14 mouse cellular contexts compared by ENCODE assay signal in the genomic region with DNA sequence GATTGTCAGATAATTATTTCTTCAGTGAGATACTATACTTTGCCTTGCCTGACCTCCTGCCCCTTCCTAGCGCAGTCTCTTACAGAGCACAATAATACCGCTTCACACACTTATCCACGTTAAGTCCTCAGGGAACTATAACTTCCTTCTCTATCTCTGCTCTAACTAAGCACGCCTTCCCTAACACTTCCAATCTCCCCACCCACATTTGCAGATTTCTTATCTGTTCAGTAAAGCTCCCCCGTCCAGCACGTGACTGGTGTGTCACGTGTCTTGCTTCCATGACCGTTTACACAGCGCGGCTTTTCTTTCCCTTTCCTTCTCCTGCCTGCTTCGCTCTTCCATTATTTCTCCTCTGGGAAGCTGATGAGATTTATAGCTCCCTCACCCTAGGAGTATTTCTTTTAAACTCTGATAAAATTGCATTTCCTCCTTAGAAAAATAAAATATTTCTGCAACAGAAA. TPM values are rescaled to one million over a fixed set of nuclear protein-coding genes. Genes with fewer than 3 reads are reported as not detected.
DNase-seq lines count a peak whose midpoint lies in the region; ATAC-seq lines count a peak whose summit lies in the region.
"Had no signal": no experiment of that assay in that cellular context is flagged by ENCODE, and none has a peak within 500 bp of the region (broad histone marks: within the 10 kb centered on the region; RNA-seq: fewer than 3 reads in every experiment).

No protein-coding gene starts in this region.

- no peak for DNase-seq in heart, embryonic 10.5 days (ENCODE audit: low spot score)
- peak; percentile 48 for DNase-seq in R1 (ENCODE audit: low read depth, low spot score)
- DNase-seq in large intestine, adult 2 months (ENCODE audit: low read depth, low spot score): peak; percentile 8
- DNase-seq in spleen, adult 18-20 months: no peak
- no peak for DNase-seq in midbrain, embryonic 11.5 days (ENCODE audit: low spot score, missing footprints)
- DNase-seq: cerebellum, adult 9-11 months; midbrain, embryonic 14.5 days; thymus, adult 2 months had no signal

- H3K9me3 ChIP-seq in heart, embryonic 13.5 days: no peaks in the 10 kb centered on the region
- no peaks in the 10 kb centered on the region for H3K9me3 ChIP-seq in heart, embryonic 10.5 days
- H3K9me3 ChIP-seq in intestine, embryonic 16.5 days (ENCODE audit: control insufficient read depth, low read length): no peaks in the 10 kb centered on the region
- H3K9me3 ChIP-seq in midbrain, embryonic 11.5 days (ENCODE audit: control insufficient read depth, low read length): no peaks in the 10 kb centered on the region
- H3K9me3 ChIP-seq in forebrain, embryonic 15.5 days: no peaks in the 10 kb centered on the region
- H3K9me3 ChIP-seq: forebrain, embryonic 13.5 days had no signal

- H3K4me3 ChIP-seq in heart, embryonic 13.5 days: no peak overlapping the region
- no peak overlapping the region for H3K4me3 ChIP-seq in heart, embryonic 10.5 days
- H3K4me3 ChIP-seq in intestine, embryonic 16.5 days (ENCODE audit: low read length): peak overlapping the region; percentile 9; the same call in 1 of the 2 replicates
- H3K4me3 ChIP-seq in midbrain, embryonic 11.5 days (ENCODE audit: low read depth, low read length): no peak overlapping the region
- no peak overlapping the region for H3K4me3 ChIP-seq in forebrain, embryonic 15.5 days
- H3K4me3 ChIP-seq: forebrain, embryonic 13.5 days had no signal

- no peaks in the 10 kb centered on the region for H3K4me1 ChIP-seq in heart, embryonic 13.5 days
- no peaks in the 10 kb centered on the region for H3K4me1 ChIP-seq in heart, embryonic 10.5 days
- H3K4me1 ChIP-seq in intestine, embryonic 16.5 days (ENCODE audit: control insufficient read depth, insufficient read depth, low read length): no peaks in the 10 kb centered on the region
- no peaks in the 10 kb centered on the region for H3K4me1 ChIP-seq in midbrain, embryonic 11.5 days (ENCODE audit: control insufficient read depth, insufficient read depth, low read length)
- H3K4me1 ChIP-seq in forebrain, embryonic 15.5 days: no peaks in the 10 kb centered on the region
- H3K4me1 ChIP-seq: forebrain, embryonic 13.5 days had no signal

- H3K36me3 ChIP-seq in heart, embryonic 13.5 days: no peaks in the 10 kb centered on the region
- H3K36me3 ChIP-seq in heart, embryonic 10.5 days: no peaks in the 10 kb centered on the region
- H3K36me3 ChIP-seq in intestine, embryonic 16.5 days (ENCODE audit: control insufficient read depth, insufficient read depth, low read length): no peaks in the 10 kb centered on the region
- no peaks in the 10 kb centered on the region for H3K36me3 ChIP-seq in midbrain, embryonic 11.5 days (ENCODE audit: control insufficient read depth, insufficient read depth, low read length)
- H3K36me3 ChIP-seq in forebrain, embryonic 15.5 days: no peaks in the 10 kb centered on the region

- H3K27ac ChIP-seq in heart, embryonic 13.5 days (replicated peaks): no peak overlapping the region
- H3K27ac ChIP-seq in heart, embryonic 10.5 days: no peak overlapping the region
- no peak overlapping the region for H3K27ac ChIP-seq in intestine, embryonic 16.5 days (ENCODE audit: low read length)
- no peak overlapping the region for H3K27ac ChIP-seq in midbrain, embryonic 11.5 days (ENCODE audit: low read depth, low read length)
- no peak overlapping the region for H3K27ac ChIP-seq in forebrain, embryonic 15.5 days (replicated peaks)
- H3K27ac ChIP-seq: forebrain, embryonic 13.5 days; liver, embryonic 14.5 days had no signal

- ATAC-seq in heart, embryonic 13.5 days (ENCODE audit: extremely low read depth, insufficient number of reproducible peaks, low FRiP score, low TSS enrichment): no peak
- peak; percentile 84 for ATAC-seq in intestine, embryonic 16.5 days
- no peak for ATAC-seq in midbrain, embryonic 11.5 days (ENCODE audit: low FRiP score)
- no peak for ATAC-seq in forebrain, embryonic 15.5 days (replicated peaks)
- ATAC-seq: forebrain, embryonic 13.5 days had no signal

- peak overlapping the region; percentile 34; the same call in 1 of the 2 replicates for H3K4me2 ChIP-seq in heart, embryonic 13.5 days
- no peak overlapping the region for H3K4me2 ChIP-seq in intestine, embryonic 16.5 days (ENCODE audit: low read depth, low read length)
- H3K4me2 ChIP-seq in midbrain, embryonic 11.5 days: no peak overlapping the region
- no peak overlapping the region for H3K4me2 ChIP-seq in forebrain, embryonic 15.5 days (replicated peaks)
- H3K4me2 ChIP-seq: forebrain, embryonic 13.5 days had no signal

- H3K27me3 ChIP-seq in heart, embryonic 13.5 days (replicated peaks): no peaks in the 10 kb centered on the region
- H3K27me3 ChIP-seq in heart, embryonic 10.5 days (ENCODE audit: insufficient read depth, poor library complexity, severe bottlenecking): no peaks in the 10 kb centered on the region
- no peaks in the 10 kb centered on the region for H3K27me3 ChIP-seq in intestine, embryonic 16.5 days (replicated peaks; ENCODE audit: control insufficient read depth, insufficient read depth, low read length)
- H3K27me3 ChIP-seq in midbrain, embryonic 11.5 days (ENCODE audit: control insufficient read depth, insufficient read depth, low read length): no peaks in the 10 kb centered on the region
- no peaks in the 10 kb centered on the region for H3K27me3 ChIP-seq in forebrain, embryonic 15.5 days
- H3K27me3 ChIP-seq: CH12.LX; forebrain, embryonic 13.5 days had no signal

- 61% methylated on average over 11 of the region's 11 CpGs for WGBS in heart, embryonic 13.5 days
- WGBS in heart, embryonic 10.5 days: 65% methylated on average over 11 of the region's 11 CpGs
- WGBS in intestine, embryonic 16.5 days: 66% methylated on average over 11 of the region's 11 CpGs
- WGBS in large intestine, adult 2 months: 49% methylated on average over 11 of the region's 11 CpGs
- 87% methylated on average over 11 of the region's 11 CpGs for WGBS in midbrain, embryonic 11.5 days
- WGBS in forebrain, embryonic 15.5 days: 92% methylated on average over 11 of the region's 11 CpGs

- no peak overlapping the region for H3K9ac ChIP-seq in heart, embryonic 13.5 days
- no peak overlapping the region for H3K9ac ChIP-seq in intestine, embryonic 16.5 days (ENCODE audit: low read depth, low read length)
- H3K9ac ChIP-seq in midbrain, embryonic 11.5 days (ENCODE audit: low read length): no peak overlapping the region
- H3K9ac ChIP-seq in forebrain, embryonic 15.5 days (replicated peaks): no peak overlapping the region
- H3K9ac ChIP-seq: forebrain, embryonic 13.5 days; liver, embryonic 14.5 days had no signal

RNA-seq across cellular contexts. Expression of a gene that starts 53.9 kb away (rescaled TPM):
- polyA plus RNA-seq in heart, embryonic 13.5 days (2015; fragmentation: Nextera tagmentation; extraction: Ambion mirVana): 0.07 and 0.10 TPM in 2 replicates
- polyA plus RNA-seq in heart, embryonic 10.5 days (2016; fragmentation: Nextera tagmentation; extraction: Ambion mirVana): 0.09 and 0.11 TPM in 2 replicates
- 0.05 and 0.06 TPM in 2 replicates for polyA plus RNA-seq in intestine, embryonic 16.5 days (2015; fragmentation: Nextera tagmentation; extraction: Ambion mirVana)
- polyA plus RNA-seq in large intestine, adult 2 months (2012; rRNA removed): 0.52 and 2.5 TPM in 2 replicates
- 0.08 and 0.11 TPM in 2 replicates for polyA plus RNA-seq in midbrain, embryonic 11.5 days (2014; fragmentation: Nextera tagmentation; extraction: Ambion mirVana)
- 0.08 TPM in 1 of 2 replicates, not detected in the other for polyA plus RNA-seq in forebrain, embryonic 15.5 days (2015; fragmentation: Nextera tagmentation; extraction: Ambion mirVana)

Comparison
In these comparisons a context has a peak if more than half of its experiments do, and no peak if none do; other contexts are left out.
1. DNase-seq: peak in R1 (single experiment) and large intestine, adult 2 months (single experiment); none in heart, embryonic 10.5 days (single experiment), spleen, adult 18-20 months (0 of 2) and midbrain, embryonic 11.5 days (single experiment).